Mouse (Mus musculus) lung, embryonic 16.5 days (tissue): ENCODE measurements around the gene Fbxl18. TPM values are rescaled to one million over a fixed set of nuclear protein-coding genes. Genes with fewer than 3 reads are reported as not detected.
"Not testable (repeated sequence)": the region's sequence is repeated elsewhere in the genome, so short reads cannot be mapped to it uniquely, and the experiment has no call there.

Source experiments
- ATAC-seq: fragments of 200-750 bp; cut with Nextera tagmentation; 2 replicates; pipeline ENCODE4 v1.8.0; 2017; ENCODE audit warnings: low read depth, mild to moderate bottlenecking, moderate library complexity
- H3K27ac ChIP-seq: fragments of 300-500 bp; sonication (generic); 2 replicates; pipeline ENCODE4 v1.5.1; 2014; ENCODE audit warnings: mild to moderate bottlenecking, control low read depth, low read length
- H3K27me3 ChIP-seq: fragments of 300-500 bp; sonication (generic); 2 replicates; pipeline ENCODE4 v1.6.1; 2014; ENCODE audit warnings: low read depth, low read length, mixed read lengths; ENCODE audit not compliant: control insufficient read depth, insufficient read depth
- H3K36me3 ChIP-seq: fragments of 300-500 bp; sonication (generic); 2 replicates; pipeline ENCODE4 v1.6.1; 2014; ENCODE audit warnings: low read length; ENCODE audit not compliant: control insufficient read depth, insufficient read depth
- H3K4me1 ChIP-seq: fragments of 300-500 bp; sonication (generic); replicated peaks from 2 replicates; pipeline ENCODE4 v1.6.1; 2014; ENCODE audit warnings: low read length, mixed read lengths; ENCODE audit not compliant: control insufficient read depth, insufficient read depth
- H3K4me2 ChIP-seq: fragments of 300-500 bp; sonication (generic); 2 replicates; pipeline ENCODE4 v1.6.1; 2014; ENCODE audit warnings: low read depth, low read length, control low read depth
- H3K4me3 ChIP-seq: fragments of 300-500 bp; sonication (generic); 2 replicates; pipeline ENCODE4 v1.5.1; 2014; ENCODE audit warnings: mild to moderate bottlenecking, low read length, control low read depth
- H3K9ac ChIP-seq: fragments of 300-500 bp; sonication (generic); 2 replicates; pipeline ENCODE4 v1.6.1; 2014; ENCODE audit warnings: low read length, control low read depth
- H3K9me3 ChIP-seq: fragments of 300-500 bp; sonication (generic); 2 replicates; pipeline ENCODE4 v1.6.1; 2016; ENCODE audit warnings: low read length; ENCODE audit not compliant: control insufficient read depth
- WGBS: fragments of 180-500 bp; shearing (Covaris S2); extraction: QIAGEN DNeasy Blood & Tissue Kit; methylation state at CpG from one replicate; pipeline ENCODE4 v1.1.7; 2014; 5-methylcytosine and 5-hydroxymethylcytosine counted together
- polyA plus RNA-seq: library from polyadenylated mRNA; unstranded; fragments of >200 nt; fragmentation: Nextera tagmentation; extraction: Ambion mirVana; gene quantifications from 2 replicates; pipeline ENCODE4 v1.2.1, GENCODE M21; 2015

Fbxl18 gene
- polyA plus RNA-seq, 1 experiment from 2014 or later, result 10.3 TPM

GRCm38 (mm10) chr5:142848911-142849310 is 46.3 kb downstream of the Fbxl18 start:
- Histone ChIP-seq H3K36me3 (no peaks in the 10 kb centered on the region), H3K4me3 (no peak overlapping the region), H3K4me2 (no peak overlapping the region), H3K27me3 (no peaks in the 10 kb centered on the region), H3K4me1 (no peaks in the 10 kb centered on the region), H3K9ac (no peak overlapping the region), H3K27ac (no peak overlapping the region), H3K9me3 (no peaks in the 10 kb centered on the region)
- WGBS, result 94% methylated on average over 7 of the region's 7 CpGs
- ATAC-seq, result no peak

- H3K27me3 ChIP-seq, result no peaks in the 10 kb centered on the region
- no peak for ATAC-seq
- WGBS, result 37% methylated on average over 3 of the region's 3 CpGs
- no peak overlapping the region for H3K27ac ChIP-seq
- H3K9ac ChIP-seq, result no peak overlapping the region
- H3K4me2 ChIP-seq, result no peak overlapping the region
- no peaks in the 10 kb centered on the region for H3K36me3 ChIP-seq
- H3K4me1 ChIP-seq, result no peaks in the 10 kb centered on the region
- no peak overlapping the region for H3K4me3 ChIP-seq
- no peaks in the 10 kb centered on the region for H3K9me3 ChIP-seq
Measured at GRCm38 (mm10) chr5:142848149-142848548, 47.1 kb downstream of the Fbxl18 start.

GRCm38 (mm10) chr5:142844467-142844866 is 50.8 kb downstream of the Fbxl18 start:
- Histone ChIP-seq H3K9ac (no peak overlapping the region), H3K27me3 (no peaks in the 10 kb centered on the region), H3K4me3 (no peak overlapping the region), H3K36me3 (no peaks in the 10 kb centered on the region), H3K4me1 (peaks cover 9% of the 10 kb centered on the region; the same call in 1 of the 2 replicates), H3K27ac (no peak overlapping the region), H3K9me3 (no peaks in the 10 kb centered on the region), H3K4me2 (no peak overlapping the region)
- ATAC-seq, result no peak
- WGBS, result 54% methylated on average over 8 of the region's 8 CpGs

DNA sequence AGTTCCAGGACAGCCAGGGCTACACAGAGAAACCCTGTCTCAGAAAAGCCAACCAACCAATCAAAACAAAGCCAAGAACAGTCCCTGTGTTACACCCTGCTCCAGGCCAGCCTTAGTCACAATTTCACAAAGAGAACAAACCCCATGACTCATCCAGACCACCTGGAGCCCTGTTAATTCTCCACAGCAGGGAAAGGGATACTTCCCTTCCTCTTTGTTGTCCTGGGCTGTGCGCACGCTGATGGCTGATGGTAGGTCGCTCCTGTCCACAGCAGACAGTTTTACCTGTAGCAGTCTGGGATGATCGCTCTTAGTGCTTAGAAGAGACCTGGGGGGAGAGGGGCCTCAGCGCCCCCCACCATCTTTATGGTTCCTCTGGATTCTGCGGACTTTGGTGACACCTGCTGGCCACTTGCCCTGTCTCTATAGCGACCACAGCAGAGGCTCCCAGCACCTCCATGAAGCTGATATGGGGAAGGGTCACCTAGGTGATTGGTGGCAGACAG is 53.0 kb downstream of the Fbxl18 start:
- 21% methylated on average over 7 of the region's 7 CpGs for WGBS
- peak; percentile 26 for ATAC-seq

GRCm38 (mm10) chr5:142841372-142842136 is 53.7 kb downstream of the Fbxl18 start:
- Histone ChIP-seq H3K4me1 (peaks cover 9% of the 10 kb centered on the region; the same call in 1 of the 2 replicates), H3K4me3 (no peak overlapping the region), H3K36me3 (no peaks in the 10 kb centered on the region), H3K27ac (peak overlapping the region; percentile 65), H3K4me2 (no peak overlapping the region), H3K9ac (no peak overlapping the region), H3K27me3 (no peaks in the 10 kb centered on the region), H3K9me3 (no peaks in the 10 kb centered on the region)
- peak; percentile 82 for ATAC-seq
- WGBS, result 56% methylated on average over 8 of the region's 8 CpGs

More for the DNA sequence above, 53.0 kb downstream of the Fbxl18 start:
- Histone ChIP-seq H3K9ac (no peak overlapping the region), H3K9me3 (no peaks in the 10 kb centered on the region), H3K4me2 (no peak overlapping the region), H3K4me3 (no peak overlapping the region), H3K36me3 (no peaks in the 10 kb centered on the region), H3K27ac (no peak overlapping the region; the same call in 1 of the 2 replicates), H3K27me3 (no peaks in the 10 kb centered on the region), H3K4me1 (peaks cover 9% of the 10 kb centered on the region; the same call in 1 of the 2 replicates)

GRCm38 (mm10) chr5:142837427-142837826 is 57.8 kb downstream of the Fbxl18 start:
- H3K9me3 ChIP-seq, H3K27ac ChIP-seq, H3K4me2 ChIP-seq, ATAC-seq, H3K4me1 ChIP-seq, H3K27me3 ChIP-seq, H3K4me3 ChIP-seq, H3K9ac ChIP-seq, H3K36me3 ChIP-seq: not testable (repeated sequence)
- WGBS, result 95% methylated on average over 2 of the region's 2 CpGs

- Histone ChIP-seq H3K27me3 (no peaks in the 10 kb centered on the region), H3K4me2 (no peak overlapping the region), H3K36me3 (no peaks in the 10 kb centered on the region), H3K4me3 (no peak overlapping the region), H3K27ac (no peak overlapping the region), H3K9ac (no peak overlapping the region), H3K4me1 (peaks cover 9% of the 10 kb centered on the region; the same call in 1 of the 2 replicates), H3K9me3 (no peaks in the 10 kb centered on the region)
- no peak for ATAC-seq
- 48% methylated on average over 6 of the region's 6 CpGs for WGBS
Measured at GRCm38 (mm10) chr5:142836891-142837290, 58.3 kb downstream of the Fbxl18 start.

DNA sequence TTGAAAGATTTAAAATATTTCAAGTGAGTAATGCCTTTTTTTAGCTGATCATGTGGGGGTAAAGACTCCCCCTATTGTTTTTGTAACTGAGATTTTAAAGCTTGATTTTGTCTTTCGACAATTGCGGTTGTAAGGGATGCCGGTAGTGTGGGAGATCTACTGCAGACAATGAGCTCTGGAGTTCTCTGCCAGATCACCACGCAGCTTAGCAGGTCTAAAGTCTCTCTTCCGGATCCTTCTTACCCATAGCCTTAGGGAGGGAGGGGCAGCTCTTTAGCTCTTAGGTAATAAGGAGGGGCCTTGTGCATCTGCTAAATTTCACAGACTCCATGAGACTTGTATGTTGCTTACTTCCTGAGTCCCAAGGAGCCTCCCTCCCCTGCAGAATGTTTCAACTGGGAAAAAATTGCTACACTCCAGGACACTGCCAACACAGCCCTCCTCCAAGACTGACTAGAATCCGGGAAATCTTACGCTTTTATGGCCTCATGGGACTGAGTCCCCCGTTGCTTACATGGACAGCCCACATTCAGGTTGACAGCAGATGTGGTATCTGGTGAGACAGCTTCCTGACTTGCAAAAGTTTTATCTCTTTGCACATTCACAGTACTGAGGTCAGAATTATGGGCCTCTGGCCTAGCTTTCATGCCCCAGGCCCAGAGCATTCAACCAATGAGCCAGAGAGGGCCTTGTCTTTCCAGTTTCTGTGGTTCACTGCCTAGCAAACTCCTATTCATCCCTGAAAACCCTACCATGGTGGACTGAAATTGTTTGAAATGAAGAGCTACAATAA is 61.4 kb downstream of the Fbxl18 start:
- Histone ChIP-seq H3K9me3 (no peaks in the 10 kb centered on the region), H3K27ac (no peak overlapping the region), H3K9ac (no peak overlapping the region), H3K4me2 (no peak overlapping the region), H3K4me3 (no peak overlapping the region), H3K36me3 (no peaks in the 10 kb centered on the region), H3K27me3 (no peaks in the 10 kb centered on the region), H3K4me1 (no peaks in the 10 kb centered on the region)
- ATAC-seq, result 0 out of 2 replicates have a peak, but pooled peaks have one; percentile 26
- 68% methylated on average over 8 of the region's 8 CpGs for WGBS

- H3K4me2 ChIP-seq, result no peak overlapping the region
- H3K36me3 ChIP-seq, result no peaks in the 10 kb centered on the region
- no peak for ATAC-seq
- 75% methylated on average over 4 of the region's 4 CpGs for WGBS
- H3K9ac ChIP-seq, result no peak overlapping the region
- no peak overlapping the region for H3K4me3 ChIP-seq
- no peaks in the 10 kb centered on the region for H3K27me3 ChIP-seq
- H3K4me1 ChIP-seq, result peaks cover 18% of the 10 kb centered on the region
- H3K27ac ChIP-seq, result no peak overlapping the region
- no peaks in the 10 kb centered on the region for H3K9me3 ChIP-seq
Measured at GRCm38 (mm10) chr5:142826131-142826530, 69.1 kb downstream of the Fbxl18 start.
